Mouse (Mus musculus): ENCODE results near the gene Pard3. TPM values are rescaled to one million over a fixed set of nuclear protein-coding genes. Genes with fewer than 3 reads are reported as not detected.

Pard3 gene
- polyA plus RNA-seq, 1 experiment, result 11.9 TPM

- DNase-seq (ENCODE audit: extremely low spot score in 1 of 2, low spot score in 1 of 2), result peak in 1 of 2 experiments; percentile 31
Measured at GRCm38 (mm10) chr8:127174411-127174810, 110.7 kb downstream of the Pard3 start.

- no peak for DNase-seq (ENCODE audit: extremely low spot score in 1 of 2, low spot score in 1 of 2)
Measured at GRCm38 (mm10) chr8:127175160-127175836, 111.6 kb downstream of the Pard3 start.

GRCm38 (mm10) chr8:127178634-127179033 is 114.9 kb downstream of the Pard3 start:
- DNase-seq (ENCODE audit: extremely low spot score in 1 of 2, low spot score in 1 of 2), result peak; percentile 16 to 86

- DNase-seq (ENCODE audit: extremely low spot score in 1 of 2, low spot score in 1 of 2), result no peak
Measured at GRCm38 (mm10) chr8:127181246-127181645, 117.6 kb downstream of the Pard3 start.

GRCm38 (mm10) chr8:127182065-127182464 is 118.4 kb downstream of the Pard3 start:
- peak in 1 of 2 experiments; percentile 17 for DNase-seq (ENCODE audit: extremely low spot score in 1 of 2, low spot score in 1 of 2)

GRCm38 (mm10) chr8:127183533-127183932 is 119.8 kb downstream of the Pard3 start:
- no peak for DNase-seq (ENCODE audit: extremely low spot score in 1 of 2, low spot score in 1 of 2)

GRCm38 (mm10) chr8:127184025-127184424 is 120.3 kb downstream of the Pard3 start:
- DNase-seq (ENCODE audit: extremely low spot score in 1 of 2, low spot score in 1 of 2), result no peak

- no peak for DNase-seq (ENCODE audit: extremely low spot score in 1 of 2, low spot score in 1 of 2)
Measured at GRCm38 (mm10) chr8:127185897-127186296, 122.2 kb downstream of the Pard3 start.

- DNase-seq (ENCODE audit: extremely low spot score in 1 of 2, low spot score in 1 of 2), result no peak
Measured at GRCm38 (mm10) chr8:127188671-127189070, 125.0 kb downstream of the Pard3 start.

- DNase-seq (ENCODE audit: extremely low spot score in 1 of 2, low spot score in 1 of 2), result peak; percentile 29 to 89
Measured at GRCm38 (mm10) chr8:127190350-127190749, 126.7 kb downstream of the Pard3 start.

- DNase-seq (ENCODE audit: extremely low spot score in 1 of 2, low spot score in 1 of 2), result peak in 1 of 2 experiments; percentile 83
Measured at GRCm38 (mm10) chr8:127191387-127191786, 127.7 kb downstream of the Pard3 start.

GRCm38 (mm10) chr8:127191824-127192223 is 128.1 kb downstream of the Pard3 start:
- no peak for DNase-seq (ENCODE audit: extremely low spot score in 1 of 2, low spot score in 1 of 2)

GRCm38 (mm10) chr8:127192331-127192730 is 128.6 kb downstream of the Pard3 start:
- no peak for DNase-seq (ENCODE audit: extremely low spot score in 1 of 2, low spot score in 1 of 2)

GRCm38 (mm10) chr8:127193375-127193774 is 129.7 kb downstream of the Pard3 start:
- no peak for DNase-seq (ENCODE audit: extremely low spot score in 1 of 2, low spot score in 1 of 2)

- no peak for DNase-seq (ENCODE audit: extremely low spot score in 1 of 2, low spot score in 1 of 2)
Measured at GRCm38 (mm10) chr8:127194786-127195407, 131.2 kb downstream of the Pard3 start.

GRCm38 (mm10) chr8:127196505-127197265 is 133.0 kb downstream of the Pard3 start:
- DNase-seq (ENCODE audit: extremely low spot score in 1 of 2, low spot score in 1 of 2), result no peak

- DNase-seq (ENCODE audit: extremely low spot score in 1 of 2, low spot score in 1 of 2), result no peak
Measured at GRCm38 (mm10) chr8:127207455-127207854, 143.8 kb downstream of the Pard3 start.

GRCm38 (mm10) chr8:127210621-127211020 is 146.9 kb downstream of the Pard3 start:
- DNase-seq (ENCODE audit: extremely low spot score in 1 of 2, low spot score in 1 of 2), result no peak

GRCm38 (mm10) chr8:127214338-127214737 is 150.6 kb downstream of the Pard3 start:
- DNase-seq (ENCODE audit: extremely low spot score in 1 of 2, low spot score in 1 of 2), result peak in 1 of 2 experiments; percentile 15

- peak in 1 of 2 experiments; percentile 7 for DNase-seq (ENCODE audit: extremely low spot score in 1 of 2, low spot score in 1 of 2)
Measured at GRCm38 (mm10) chr8:127214748-127215433, 151.2 kb downstream of the Pard3 start.

GRCm38 (mm10) chr8:127220206-127220605 is 156.5 kb downstream of the Pard3 start:
- no peak for DNase-seq (ENCODE audit: extremely low spot score in 1 of 2, low spot score in 1 of 2)

Measured in frontal cortex, adult 2 months (tissue).